Mouse (Mus musculus) olfactory bulb, adult 2 months (tissue): ENCODE measurements around the gene Oca2.

Source experiments
- CTCF ChIP-seq: fragments of 200-500 bp; IDR thresholded peaks from 2 replicates; pipeline ENCODE4 v1.5.1; 2012; ENCODE audit warnings: low read depth, mild to moderate bottlenecking, low read length, moderate library complexity; ENCODE audit not compliant: insufficient read depth
- POLR2A ChIP-seq: fragments of 200-500 bp; IDR thresholded peaks from 2 replicates; pipeline ENCODE4 v1.6.1; 2012; ENCODE audit warnings: mild to moderate bottlenecking, low read depth, low read length, moderate library complexity; ENCODE audit not compliant: insufficient read depth

GRCm38 (mm10) chr7:56191041-56191440, 48.5 kb upstream of the Oca2 start:
- no peak for TF ChIP-seq CTCF
- TF ChIP-seq POLR2A: no peak
